Mouse (Mus musculus) left cerebral cortex, adult 2 months (tissue): Measurements from ENCODE around the gene Surf6. TPM values are rescaled to one million over a fixed set of nuclear protein-coding genes. Genes with fewer than 3 reads are reported as not detected.

Experiments
- DNase-seq, 2 experiments: peaks; one replicate each; pipeline ENCODE4 v3.0.0; 2021 to 2022; ENCODE audit warnings: low spot score in 2 of 2, mixed read lengths in 1 of 2; ENCODE audit errors: extremely low spot score in 1 of 2
- H3K27ac ChIP-seq: fragments of 200-600 bp; 2 replicates; pipeline ENCODE4 v1.8.1; 2022
- H3K4me3 ChIP-seq: fragments of 200-600 bp; 2 replicates; pipeline ENCODE4 v1.8.1; 2022
- CTCF ChIP-seq: fragments of 200-600 bp; IDR thresholded peaks from 2 replicates; pipeline ENCODE4 v1.8.1; 2022; ENCODE audit warnings: antibody characterized with exemption, mild to moderate bottlenecking, moderate library complexity
- intact Hi-C: fragments of 180-260 bp; cut with DNase I; formaldehyde crosslinking; loops from one replicate; pipeline ENCODE4 v1.15.1; 2025
- long read RNA-seq, 2 experiments: library from polyadenylated mRNA; stranded (forward); transcript quantifications; one replicate each; pipeline ENCODE4 v2.0.0; 2021; ENCODE audit warnings: borderline mapping rate in 2 of 2
- total RNA-seq, 2 experiments: library from RNA; stranded (reverse); gene quantifications; 2 replicates each; pipeline ENCODE4 v1.2.3; 2021

Gene Surf6
- total RNA-seq = 10 to 100 TPM; 25.4 to 27.3 TPM
- long read RNA-seq, experiment 1, transcript Surf6-201 (5 exons, 2,971 nt) = major isoform, 12 of 13 reads
- long read RNA-seq, experiment 1, partial matches to known transcripts = 0 of 13 reads
- long read RNA-seq, experiment 1, other reads (novel, unspliced or antisense) = 1 of 13 reads
- long read RNA-seq, experiment 2, transcript Surf6-201 (5 exons, 2,971 nt) = major isoform, 8 of 9 reads
- long read RNA-seq, experiment 2, partial matches to known transcripts = 0 of 9 reads
- long read RNA-seq, experiment 2, other reads (novel, unspliced or antisense) = 1 of 9 reads

DNA sequence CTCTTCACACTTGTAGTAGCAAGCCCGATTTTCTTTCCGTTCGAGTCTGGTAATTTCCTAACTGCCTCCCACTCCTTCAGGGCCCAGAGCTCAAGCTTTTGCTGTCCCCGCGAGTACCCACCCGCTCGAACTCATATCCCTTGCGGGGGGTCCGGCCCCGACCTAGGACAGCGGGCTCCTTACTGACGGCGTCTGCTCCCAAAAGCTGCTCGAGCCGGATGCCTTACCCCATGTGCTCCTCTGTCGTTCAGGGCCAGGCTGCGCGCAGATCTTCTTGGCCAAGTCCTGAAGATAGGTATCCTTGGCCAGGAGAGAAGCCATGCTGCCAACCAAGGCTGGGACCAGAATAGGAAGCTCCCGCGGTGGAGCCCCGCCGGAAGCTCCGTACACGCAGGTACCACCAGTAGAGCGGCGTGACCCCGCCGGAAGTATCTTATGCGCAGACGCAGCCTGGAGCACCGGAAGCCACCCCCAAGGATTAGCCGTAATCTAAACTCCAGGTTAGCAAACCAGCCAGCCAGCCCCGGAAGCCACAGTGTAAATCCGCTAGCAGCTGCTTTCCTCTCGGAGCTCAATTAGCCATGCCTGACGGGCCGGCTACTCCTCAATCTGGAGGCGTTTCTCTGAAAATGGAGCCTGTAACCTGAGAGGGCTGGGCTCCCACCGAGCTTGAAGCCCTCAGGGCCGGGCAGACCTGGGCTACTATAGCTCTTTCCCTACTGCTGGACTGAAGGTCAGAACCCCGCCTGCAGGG lies at the start of gene Surf6:
TSS of gene Surf6 (minus strand) at position 413 of the 754 bp plus-strand sequence.
- peak within 1 kb of the TSS; percentile 93 for H3K27ac ChIP-seq
- DNase-seq = peak; percentile 93 to 95
- no peak for TF ChIP-seq CTCF
- peak within 1 kb of the TSS; percentile 71 for H3K4me3 ChIP-seq
- intact Hi-C loops = loop anchor here (1.0 to 10.0 kb wide), 3 partner anchors 62 to 542 kb away; partner anchors contain the start of genes Brd3os, Rexo4 and Sec16a

DNA sequence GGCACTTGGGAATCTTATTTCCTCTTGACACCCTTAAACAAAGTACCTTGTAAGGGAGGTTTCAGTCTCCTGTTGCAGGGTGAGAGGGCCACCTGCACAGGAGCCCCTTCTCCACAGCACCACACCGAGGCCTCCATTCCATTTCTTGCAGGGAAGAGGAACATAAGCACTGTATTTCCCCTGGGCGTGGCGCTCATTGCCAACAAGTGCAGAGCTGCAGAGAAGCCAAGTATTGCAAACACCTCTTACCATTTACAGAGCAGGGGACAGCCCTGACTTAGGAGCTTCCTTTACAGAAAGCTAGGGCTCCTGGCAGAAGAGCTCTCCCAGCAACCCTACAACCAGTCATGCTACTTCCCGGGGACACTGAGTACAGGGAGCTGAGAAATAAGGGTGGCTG lies 49.5 kb upstream of the Surf6 start:
- H3K4me3 ChIP-seq = no peak overlapping the region
- intact Hi-C loops = no loop called here
- no peak for TF ChIP-seq CTCF

DNA sequence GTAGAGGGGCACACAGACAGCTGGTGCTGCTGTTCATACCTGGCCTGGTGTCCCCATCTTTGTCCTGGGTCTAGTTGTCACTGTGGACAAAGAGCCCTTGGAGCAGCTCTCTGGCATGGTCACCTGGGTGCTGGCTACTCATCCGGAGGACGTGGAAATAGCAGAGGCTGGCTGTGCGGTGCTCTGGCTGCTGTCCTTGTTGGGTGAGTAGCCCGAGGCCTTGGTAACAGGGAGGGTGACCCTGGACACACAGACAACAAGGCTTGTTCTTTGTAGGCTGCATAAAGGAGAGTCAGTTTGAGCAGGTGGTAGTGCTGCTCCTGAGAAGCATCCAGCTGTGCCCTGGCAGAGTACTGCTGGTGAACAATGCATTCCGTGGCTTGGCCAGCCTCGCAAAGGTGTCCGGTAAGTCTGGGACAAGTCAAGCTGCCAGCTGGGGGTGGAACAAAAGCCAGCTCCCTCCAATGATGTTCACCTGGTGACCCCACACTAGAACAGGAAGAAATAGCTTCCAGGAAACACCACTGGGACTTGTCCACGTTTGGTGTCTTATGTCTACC lies 48.7 kb upstream of the Surf6 start:
- DNase-seq = no peak
- Histone ChIP-seq H3K27ac (no peak overlapping the region), H3K4me3 (no peak overlapping the region)
- TF ChIP-seq CTCF = no peak
- intact Hi-C loops = no loop called here

More for the DNA sequence above, 49.5 kb upstream of the Surf6 start:
- H3K27ac ChIP-seq = no peak overlapping the region
- no peak for DNase-seq

DNA sequence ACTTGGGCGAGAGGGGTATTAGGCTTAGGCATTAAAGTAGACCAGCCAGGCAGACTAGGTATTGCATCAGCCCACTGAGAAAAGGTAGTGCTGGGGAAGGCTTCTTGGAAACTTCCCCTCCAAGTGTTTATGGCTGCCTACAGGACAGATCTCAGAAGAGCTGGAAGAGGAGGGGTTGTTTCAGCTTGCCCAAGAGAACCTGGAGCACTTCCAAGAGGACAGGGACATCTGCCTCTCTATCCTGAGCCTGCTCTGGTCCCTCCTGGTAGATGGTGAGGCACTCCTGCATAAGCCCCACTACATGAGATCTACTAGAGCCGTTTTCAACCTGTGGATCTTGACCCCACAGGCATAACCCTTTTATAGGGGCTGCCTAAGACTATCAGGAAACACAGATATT lies 47.7 kb upstream of the Surf6 start:
- no peak for TF ChIP-seq CTCF
- H3K27ac ChIP-seq = no peak overlapping the region
- intact Hi-C loops = no loop called here
- no peak overlapping the region for H3K4me3 ChIP-seq
- DNase-seq = no peak

DNA sequence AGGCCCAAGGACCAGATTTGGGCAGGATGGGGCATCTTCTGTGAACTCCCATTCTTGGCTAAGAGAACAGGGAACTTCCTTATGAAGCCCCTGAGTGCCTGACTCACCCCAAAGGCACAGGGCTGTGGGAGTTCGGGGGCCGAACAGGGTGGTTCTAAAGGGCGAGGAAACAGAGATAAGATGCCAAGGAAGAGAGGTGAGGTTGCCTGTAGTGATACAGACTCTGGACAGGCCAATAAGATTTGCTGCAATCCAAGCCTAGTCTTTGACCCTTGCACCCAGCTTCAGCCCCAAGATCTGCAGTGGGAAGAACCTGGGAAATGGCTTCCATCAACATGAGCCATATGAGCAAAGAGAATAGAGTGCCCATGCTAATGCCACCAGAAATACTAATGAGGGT lies 40.6 kb upstream of the Surf6 start:
- H3K27ac ChIP-seq = no peak overlapping the region
- no peak for DNase-seq
- no peak overlapping the region for H3K4me3 ChIP-seq
- intact Hi-C loops = no loop called here
- no peak for TF ChIP-seq CTCF

DNA sequence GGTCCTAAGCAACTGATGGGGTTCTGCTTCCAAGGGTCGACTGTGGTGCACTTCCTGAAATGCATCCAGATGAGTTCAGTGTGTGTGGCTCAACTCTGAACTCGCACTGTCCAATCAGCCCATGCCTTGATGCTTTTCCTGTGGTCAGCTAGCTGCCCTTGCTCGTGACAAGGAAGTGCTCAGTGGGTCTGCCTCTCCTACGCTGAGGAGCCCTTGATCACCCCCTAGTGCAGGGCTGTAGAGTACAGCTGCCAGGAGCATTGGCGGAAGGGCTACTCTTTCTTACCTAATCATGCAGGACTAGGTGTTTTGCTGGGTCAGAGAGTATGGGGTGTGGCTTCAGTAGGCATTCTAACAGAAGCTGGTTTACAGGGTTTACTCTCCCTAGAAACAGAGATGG lies 38.9 kb upstream of the Surf6 start:
- TF ChIP-seq CTCF = no peak; the same call in 1 of the 2 replicates
- no peak for DNase-seq
- Histone ChIP-seq H3K27ac (no peak overlapping the region), H3K4me3 (no peak overlapping the region)
- intact Hi-C loops = no loop called here

DNA sequence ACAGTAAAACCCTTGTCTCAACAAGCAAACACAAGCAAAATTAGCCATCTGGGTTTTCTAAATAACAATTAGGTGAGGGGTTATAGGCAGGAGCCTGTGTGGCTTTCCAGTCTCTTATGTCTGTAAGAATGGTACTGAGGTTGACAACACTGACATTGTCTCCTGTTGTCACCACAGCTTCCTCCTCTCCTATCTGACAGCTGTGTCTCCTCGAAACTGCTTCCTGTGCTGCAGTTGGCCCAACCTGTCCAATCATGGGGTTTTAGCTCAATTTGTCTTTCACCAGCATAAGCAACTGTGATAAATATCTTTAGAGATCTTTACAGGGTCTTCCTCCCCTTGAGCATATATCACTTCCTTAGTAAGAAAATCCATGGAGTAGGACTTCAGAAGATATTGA lies 33.7 kb upstream of the Surf6 start:
- no peak for TF ChIP-seq CTCF
- no peak for DNase-seq
- no peak overlapping the region for H3K27ac ChIP-seq
- intact Hi-C loops = no loop called here
- no peak overlapping the region for H3K4me3 ChIP-seq

DNA sequence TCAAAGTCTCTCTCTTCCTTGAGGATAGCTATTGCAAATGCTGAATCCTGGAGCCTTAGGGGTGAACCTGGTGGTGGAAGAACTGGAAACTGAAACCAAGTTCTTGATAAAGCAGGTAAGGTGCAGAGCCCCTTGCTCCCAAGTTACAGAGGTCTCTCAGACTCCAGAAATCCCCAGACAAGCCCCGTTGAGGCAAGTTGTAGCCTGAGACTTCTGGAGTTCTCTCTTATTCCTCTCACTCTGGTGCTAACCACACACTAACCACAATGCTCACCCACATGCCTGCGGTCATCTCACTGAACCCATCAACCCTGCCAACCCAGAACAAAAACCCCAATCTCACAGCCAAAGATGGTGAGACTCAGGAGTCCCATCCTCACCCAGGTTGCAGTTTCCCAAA lies 32.6 kb upstream of the Surf6 start:
- Histone ChIP-seq H3K27ac (no peak overlapping the region), H3K4me3 (no peak overlapping the region)
- DNase-seq = no peak
- no peak for TF ChIP-seq CTCF
- intact Hi-C loops = loop anchor here (2.0 kb wide), 1 partner anchor 28 kb away; no protein-coding TSS in a partner anchor

DNA sequence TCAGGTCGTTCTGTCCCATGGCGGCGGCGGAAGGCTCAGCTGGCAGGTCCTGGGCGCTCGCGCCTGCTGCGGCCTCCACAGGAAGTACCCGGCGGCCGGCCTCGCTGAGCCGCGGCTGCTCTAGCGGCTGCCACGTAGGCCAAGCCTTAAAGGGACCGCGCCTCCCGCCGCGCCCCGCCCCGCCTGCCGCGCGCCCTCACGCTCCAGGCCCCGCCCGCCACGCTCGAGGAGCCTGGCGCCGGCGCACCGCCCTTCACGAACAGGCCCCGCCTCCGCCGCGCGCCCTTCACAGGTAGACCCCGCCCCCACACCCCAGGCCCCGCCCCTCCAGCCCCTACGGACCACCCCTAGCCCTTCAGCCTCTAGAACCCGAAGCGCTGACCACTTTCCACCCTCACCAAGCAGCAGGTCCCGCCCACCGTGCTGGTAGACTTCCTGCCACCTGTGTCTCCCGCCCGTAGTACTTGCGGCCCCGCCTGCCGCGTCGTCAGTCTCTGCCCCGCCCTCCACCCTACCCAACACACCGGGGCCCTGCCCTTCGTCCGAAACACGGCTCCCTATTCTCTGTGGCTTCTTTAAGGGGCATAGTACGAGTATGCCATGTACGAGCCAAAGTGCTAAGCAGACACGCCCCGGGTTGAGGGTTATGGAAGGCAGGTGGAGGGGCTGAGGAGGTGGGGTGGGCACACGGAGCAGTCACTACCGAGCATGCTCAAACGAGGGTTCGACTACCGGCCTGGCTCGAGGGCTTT lies 30.8 kb upstream of the Surf6 start, which contains the start of the genes Surf4 and Stkld1:
TSS of gene Surf4 (minus strand) at position 625 of the 752 bp plus-strand sequence.
TSS of gene Stkld1 (plus strand) at position 744 of the 752 bp plus-strand sequence.
- peak; percentile 93 to 95 for DNase-seq
- peak within 1 kb of the TSS; percentile 96 for H3K4me3 ChIP-seq
- peak within 1 kb of the TSS; percentile 91 for H3K27ac ChIP-seq
- TF ChIP-seq CTCF = no peak; the same call in 1 of the 2 replicates
- intact Hi-C loops = loop anchor here (1.0 to 5.0 kb wide), 5 partner anchors 17 to 94 kb away; partner anchors contain the start of genes Med22, Rpl7a, Slc2a6 and Surf1

DNA sequence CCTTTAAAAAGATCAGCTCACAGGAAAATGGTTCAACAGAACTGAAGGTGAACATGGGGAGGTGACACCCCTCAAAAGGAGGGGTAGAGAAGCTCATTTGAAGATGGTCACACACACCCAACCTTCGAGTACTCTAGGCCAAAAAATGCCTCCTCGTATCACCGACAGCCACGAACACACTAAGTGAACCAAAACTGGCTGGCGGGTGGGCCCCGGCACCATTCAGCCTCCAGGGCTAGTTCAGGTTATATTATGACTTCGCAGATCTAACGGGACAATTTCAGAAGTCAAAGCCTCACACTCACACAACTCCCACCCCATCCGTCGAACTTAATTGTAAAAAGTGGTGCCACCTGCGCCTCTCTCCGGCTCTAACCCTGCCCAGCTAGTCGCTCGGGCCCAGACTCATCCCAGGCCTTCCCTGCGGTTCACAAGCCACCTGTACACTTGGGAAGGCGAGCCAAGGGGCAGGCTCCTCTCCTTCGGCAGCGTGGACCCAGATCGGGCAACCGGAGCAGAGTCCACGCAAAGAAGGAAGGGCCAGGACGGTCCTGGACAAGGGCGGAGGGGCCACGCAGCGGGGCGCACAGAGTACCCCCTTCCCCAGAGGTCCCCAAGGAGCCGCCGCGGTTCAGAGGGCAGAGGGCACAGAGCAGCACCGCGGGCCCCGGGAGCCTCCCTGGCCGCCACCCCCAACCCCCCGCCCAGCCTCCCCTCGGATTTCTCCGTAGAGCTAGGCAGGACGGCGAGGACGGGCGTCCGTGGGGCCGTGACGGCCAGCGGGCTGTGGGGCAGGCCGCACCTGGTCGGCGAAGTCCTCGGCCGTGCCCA lies 30.0 kb upstream of the Surf6 start:
- H3K4me3 ChIP-seq = peak overlapping the region; percentile 96

More for the DNA sequence above, 30.0 kb upstream of the Surf6 start:
- peak overlapping the region; percentile 91 for H3K27ac ChIP-seq
- no peak for TF ChIP-seq CTCF
- DNase-seq = peak; percentile 21 to 23
- intact Hi-C loops = loop anchor here (1.0 to 5.0 kb wide), 5 partner anchors 16 to 305 kb away; partner anchors contain the start of genes Med22, Rpl7a, Slc2a6 and Surf1
